Mouse (Mus musculus) hindbrain, postnatal 0 days (tissue): ENCODE data around the gene Olfr601. TPM values are rescaled to one million over a fixed set of nuclear protein-coding genes. Genes with fewer than 3 reads are reported as not detected.
"Not testable (repeated sequence)": the region's sequence is repeated elsewhere in the genome, so short reads cannot be mapped to it uniquely, and the experiment has no call there.

Experiments
- ATAC-seq: fragments of 200-750 bp; cut with Nextera tagmentation; 2 replicates; pipeline ENCODE4 v1.8.0; 2017; ENCODE audit warnings: mild to moderate bottlenecking, moderate TSS enrichment, moderate library complexity
- DNase-seq: peaks from one replicate; pipeline ENCODE4 v3.0.0-alpha.2; 2015; ENCODE audit warnings: low spot score
- H3K27ac ChIP-seq: fragments of 300-500 bp; sonication (generic); 2 replicates; pipeline ENCODE4 v1.5.1; 2014; ENCODE audit warnings: mild to moderate bottlenecking
- H3K27me3 ChIP-seq: fragments of 300-500 bp; sonication (generic); 2 replicates; pipeline ENCODE4 v1.6.1; 2014; ENCODE audit warnings: low read length, mixed read lengths; ENCODE audit not compliant: insufficient read depth
- H3K36me3 ChIP-seq: fragments of 300-500 bp; sonication (generic); 2 replicates; pipeline ENCODE4 v1.6.1; 2014; ENCODE audit warnings: low read length, mixed read lengths; ENCODE audit not compliant: insufficient read depth
- H3K4me1 ChIP-seq: fragments of 300-500 bp; sonication (generic); 2 replicates; pipeline ENCODE4 v1.6.1; 2014; ENCODE audit warnings: antibody characterized with exemption, low read length, mixed read lengths; ENCODE audit not compliant: insufficient read depth
- H3K4me2 ChIP-seq: fragments of 300-500 bp; sonication (generic); 2 replicates; pipeline ENCODE4 v1.6.1; 2014; ENCODE audit warnings: low read depth, mild to moderate bottlenecking, low read length, moderate library complexity, mixed read lengths
- H3K4me3 ChIP-seq: fragments of 300-500 bp; sonication (generic); 2 replicates; pipeline ENCODE4 v1.5.1; 2014; ENCODE audit warnings: low read length
- H3K9ac ChIP-seq: fragments of 300-500 bp; sonication (generic); replicated peaks from 2 replicates; pipeline ENCODE4 v1.6.1; 2014; ENCODE audit warnings: mild to moderate bottlenecking, low read length, moderate library complexity, mixed read lengths
- H3K9me3 ChIP-seq: fragments of 300-500 bp; sonication (generic); 2 replicates; pipeline ENCODE4 v1.6.1; 2016; ENCODE audit warnings: low read length, mixed read lengths
- CTCF ChIP-seq: IDR thresholded peaks from 2 replicates; pipeline ENCODE4 v1.5.1; 2016; ENCODE audit warnings: antibody characterized with exemption, control low read depth, low read depth
- WGBS: fragments of 180-500 bp; shearing (Covaris S2); extraction: QIAGEN DNeasy Blood & Tissue Kit; methylation state at CpG from one replicate; pipeline ENCODE4 v1.1.7; 2014; 5-methylcytosine and 5-hydroxymethylcytosine counted together
- polyA plus RNA-seq: library from polyadenylated mRNA; unstranded; fragments of >200 nt; fragmentation: Nextera tagmentation; extraction: Ambion mirVana; gene quantifications from 2 replicates; pipeline ENCODE4 v1.2.1, GENCODE M21; 2015
- total RNA-seq: library from RNA; depleted of rRNA; stranded (reverse); fragments of >200 nt; gene quantifications from 2 replicates; pipeline ENCODE4 v1.2.3, GENCODE M21; 2014; rRNA removed

Olfr601 gene
- total RNA-seq (not detected in 2 replicates), polyA plus RNA-seq (not detected in 2 replicates)

DNA sequence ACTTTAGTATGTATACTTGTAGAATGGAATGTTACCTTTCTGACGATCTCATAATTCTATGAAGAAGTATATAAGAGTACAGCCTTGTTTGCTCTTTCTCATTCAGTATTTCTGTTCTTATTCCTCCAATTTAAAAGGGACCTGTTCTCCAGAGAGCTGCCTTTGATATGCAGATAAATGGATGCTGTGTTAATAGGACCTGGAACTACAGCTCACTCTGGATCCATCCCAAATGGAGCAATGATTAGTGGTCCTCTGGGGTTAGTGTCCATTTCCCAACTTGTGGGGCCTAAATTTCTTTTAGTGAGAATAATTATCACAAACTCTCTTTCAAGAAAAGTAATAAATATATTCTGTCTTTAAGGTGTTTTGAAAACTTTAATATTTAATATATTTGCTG lies at the start of gene Olfr601:
TSS of gene Olfr601 (minus strand) at position 101 of the 400 bp plus-strand sequence.
- no peak for ATAC-seq
- TF ChIP-seq CTCF: no peak

DNA sequence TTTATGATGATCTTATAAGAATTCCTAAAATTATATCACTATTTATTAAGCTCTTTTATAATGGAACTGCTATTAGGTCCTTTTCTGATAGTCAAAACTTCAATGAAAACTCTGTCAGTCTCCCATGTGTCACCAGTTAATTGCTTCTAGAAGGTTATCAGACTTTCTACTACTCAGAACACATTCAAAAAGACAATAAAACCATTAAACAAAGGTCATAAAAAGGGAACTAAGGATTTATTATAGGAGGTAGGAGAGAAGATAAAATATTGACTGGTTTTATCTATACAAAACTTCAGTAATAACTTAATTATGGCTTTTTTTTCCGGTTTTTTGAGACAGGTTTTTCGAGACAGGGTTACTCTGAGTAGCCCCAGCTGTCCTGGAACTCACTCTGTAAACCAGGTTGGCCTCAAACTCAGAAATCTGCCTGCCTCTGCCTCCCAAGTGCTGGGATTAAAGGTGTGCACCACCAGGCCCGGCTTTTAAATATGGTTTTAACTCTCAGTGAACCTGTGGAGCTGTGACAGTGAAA lies 44.1 kb upstream of the Olfr601 start:
- not testable (repeated sequence) for H3K9ac ChIP-seq, DNase-seq, H3K36me3 ChIP-seq, H3K27me3 ChIP-seq, ATAC-seq, H3K4me1 ChIP-seq, H3K9me3 ChIP-seq, H3K4me3 ChIP-seq, H3K4me2 ChIP-seq, H3K27ac ChIP-seq
- WGBS: 77% methylated on average over 3 of the region's 3 CpGs

More for the DNA sequence above, at the start of gene Olfr601:
- Histone ChIP-seq H3K36me3 (no peaks in the 10 kb centered on the region), H3K27ac (no peak within 1 kb of the TSS), H3K27me3 (no peaks in the 10 kb centered on the region), H3K4me1 (no peaks in the 10 kb centered on the region), H3K9ac (no peak within 1 kb of the TSS), H3K4me3 (no peak within 1 kb of the TSS), H3K4me2 (no peak within 1 kb of the TSS), H3K9me3 (no peaks in the 10 kb centered on the region)
- DNase-seq: no peak
- WGBS: 93% methylated on average over 1 of the region's 1 CpGs

DNA sequence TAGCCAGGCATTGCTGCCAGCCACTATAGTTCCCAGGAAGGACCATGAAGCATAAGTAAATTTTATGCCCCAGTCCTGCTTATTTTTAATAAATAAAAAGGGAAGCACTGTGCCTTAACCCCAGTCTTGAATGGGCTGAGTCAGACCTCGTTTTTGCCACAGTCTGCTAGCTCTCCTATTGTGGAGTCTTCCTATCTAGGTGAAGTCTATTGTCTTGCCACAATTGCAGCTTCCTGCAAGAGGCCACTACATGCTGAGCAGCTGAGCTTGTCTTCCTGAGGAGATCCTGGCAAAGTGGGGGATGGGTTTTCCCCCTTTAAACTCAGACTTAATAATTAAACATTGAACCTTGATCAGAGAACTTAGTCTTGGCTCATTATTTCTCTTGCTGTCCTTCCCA lies 36.5 kb upstream of the Olfr601 start:
- Histone ChIP-seq H3K9ac (no peak overlapping the region), H3K36me3 (no peaks in the 10 kb centered on the region), H3K4me2 (no peak overlapping the region), H3K9me3 (no peaks in the 10 kb centered on the region), H3K4me1 (no peaks in the 10 kb centered on the region), H3K27ac (no peak overlapping the region), H3K4me3 (no peak overlapping the region), H3K27me3 (no peaks in the 10 kb centered on the region)
- DNase-seq (no peak), ATAC-seq (no peak)
- WGBS: 3% methylated on average over 1 of the region's 1 CpGs
- no peak for TF ChIP-seq CTCF

DNA sequence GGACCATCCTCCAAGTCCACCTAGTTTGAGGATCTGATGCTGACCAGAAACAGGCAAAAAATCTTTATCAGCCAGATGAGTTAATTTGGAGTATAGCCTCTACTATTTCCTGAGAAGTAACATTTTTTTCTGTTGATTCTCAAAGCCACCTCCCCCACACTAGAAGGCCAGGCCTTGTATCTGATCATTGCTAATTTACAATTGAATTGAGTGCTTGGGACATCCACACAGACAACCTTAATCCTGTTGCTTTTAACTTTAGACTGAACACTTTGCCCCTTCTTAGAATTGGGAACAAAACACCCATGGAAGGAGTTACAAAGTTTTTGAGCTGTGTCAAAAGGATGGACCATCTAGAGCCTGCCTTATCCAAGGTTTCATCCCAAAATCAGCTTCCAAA lies 35.3 kb upstream of the Olfr601 start:
- H3K4me3 ChIP-seq: no peak overlapping the region
- no peaks in the 10 kb centered on the region for H3K27me3 ChIP-seq
- no peaks in the 10 kb centered on the region for H3K36me3 ChIP-seq
- H3K4me1 ChIP-seq: no peaks in the 10 kb centered on the region
- H3K9ac ChIP-seq: no peak overlapping the region
- H3K4me2 ChIP-seq: no peak overlapping the region
- no peak for DNase-seq
- no peak for TF ChIP-seq CTCF
- no peak overlapping the region for H3K27ac ChIP-seq
- H3K9me3 ChIP-seq: no peaks in the 10 kb centered on the region
- ATAC-seq: no peak

DNA sequence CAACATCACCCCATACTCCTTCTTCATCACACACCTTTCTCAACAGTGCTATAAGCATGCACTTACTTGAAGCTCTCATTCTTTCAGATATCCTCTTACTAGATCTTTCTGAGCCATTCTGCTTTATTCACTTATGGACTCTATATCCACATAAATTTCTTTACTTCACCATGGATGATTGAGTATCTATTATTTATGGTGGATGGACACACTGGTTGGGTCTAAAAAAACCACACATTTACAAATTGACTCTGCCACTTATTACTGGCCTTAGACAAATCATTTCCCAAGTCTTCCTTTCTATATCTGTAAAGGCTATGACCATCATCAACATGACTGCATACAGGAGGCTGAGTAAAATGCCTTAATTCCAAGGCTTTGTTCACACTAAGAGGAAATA lies 23.6 kb upstream of the Olfr601 start, which contains the start of gene Olfr603:
TSS of gene Olfr603 (minus strand) at position 101 of the 400 bp plus-strand sequence.
- Histone ChIP-seq H3K4me2 (no peak within 1 kb of the TSS), H3K4me1 (no peaks in the 10 kb centered on the region), H3K27me3 (no peaks in the 10 kb centered on the region), H3K4me3 (no peak within 1 kb of the TSS), H3K9ac (no peak within 1 kb of the TSS), H3K9me3 (no peaks in the 10 kb centered on the region), H3K27ac (no peak within 1 kb of the TSS), H3K36me3 (no peaks in the 10 kb centered on the region)
- TF ChIP-seq CTCF: no peak
- ATAC-seq (no peak), DNase-seq (no peak)

DNA sequence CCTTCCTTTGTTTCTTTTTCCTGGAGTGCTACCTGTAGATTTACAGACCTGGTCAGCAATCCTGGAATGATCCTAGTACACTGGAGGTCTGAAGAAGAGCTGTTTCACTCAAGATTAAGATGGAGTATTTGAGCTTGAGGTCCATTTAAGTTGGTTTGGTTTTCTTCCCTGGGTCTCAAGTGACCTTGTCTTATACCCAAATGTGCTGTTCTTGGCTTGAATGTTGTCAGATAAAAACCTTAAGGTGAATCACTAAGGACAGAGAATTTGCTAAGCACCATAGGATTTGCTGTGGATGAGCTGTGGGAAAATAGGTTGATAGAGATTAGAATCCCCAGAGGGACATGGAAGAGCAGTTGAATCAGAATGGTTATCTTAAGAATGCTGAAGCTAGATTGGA lies 12.9 kb downstream of the Olfr601 start, which contains the start of gene Olfr600:
TSS of gene Olfr600 (minus strand) at position 101 of the 400 bp plus-strand sequence.
- TF ChIP-seq CTCF: no peak
- Histone ChIP-seq H3K9me3 (no peaks in the 10 kb centered on the region), H3K36me3 (no peaks in the 10 kb centered on the region), H3K27me3 (no peaks in the 10 kb centered on the region), H3K9ac (no peak within 1 kb of the TSS), H3K4me2 (no peak within 1 kb of the TSS), H3K4me1 (no peaks in the 10 kb centered on the region), H3K27ac (no peak within 1 kb of the TSS), H3K4me3 (no peak within 1 kb of the TSS)
- no peak for DNase-seq
- ATAC-seq: no peak

DNA sequence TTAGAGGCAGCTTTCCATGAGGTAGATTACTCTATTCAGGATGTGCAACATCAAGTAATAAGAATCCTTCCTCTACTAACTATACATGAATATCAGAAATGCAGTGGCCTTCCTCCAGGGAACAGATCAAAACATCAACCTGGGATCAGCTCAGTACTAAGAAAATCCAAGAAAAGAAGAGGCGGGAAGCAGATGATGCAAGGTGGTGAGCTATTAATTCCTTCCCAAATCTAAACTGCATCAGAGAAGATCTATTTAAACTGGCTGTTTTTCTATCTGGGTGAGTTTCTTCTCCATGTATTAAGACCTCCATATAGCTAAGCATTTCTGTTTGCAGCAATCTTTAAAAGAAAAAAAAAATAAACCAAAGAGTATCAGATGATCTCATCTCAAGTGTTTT lies 26.8 kb downstream of the Olfr601 start, which contains the start of gene Olfr599:
TSS of gene Olfr599 (plus strand) at position 301 of the 400 bp plus-strand sequence.
- DNase-seq: no peak
- Histone ChIP-seq H3K27ac (no peak within 1 kb of the TSS), H3K4me1 (no peaks in the 10 kb centered on the region), H3K9me3 (no peaks in the 10 kb centered on the region), H3K4me3 (no peak within 1 kb of the TSS), H3K4me2 (no peak within 1 kb of the TSS), H3K27me3 (no peaks in the 10 kb centered on the region), H3K36me3 (no peaks in the 10 kb centered on the region), H3K9ac (no peak within 1 kb of the TSS)
- TF ChIP-seq CTCF: no peak
- no peak for ATAC-seq
- WGBS: 93% methylated on average over 1 of the region's 1 CpGs
